Mouse (Mus musculus) frontal cortex, adult (tissue): ENCODE measurements around the gene BC005561.
"Not testable (repeated sequence)": the region's sequence is repeated elsewhere in the genome, so short reads cannot be mapped to it uniquely, and the experiment has no call there.

Experiments used
- ATAC-seq: cut with Nextera tagmentation; 2 replicates; pipeline ENCODE4 v1.9.2; 2017; ENCODE audit warnings: mild to moderate bottlenecking, moderate library complexity, mixed read lengths; ENCODE audit not compliant: low TSS enrichment

The BC005561 gene

GRCm38 (mm10) chr5:104508195-104508891 is at the start of gene BC005561:
Gene BC005561 (plus strand): TSS chr5:104508352.
- peak; percentile 94 for ATAC-seq

- ATAC-seq: peak; percentile 76
Measured at GRCm38 (mm10) chr5:104458832-104459705, 49.1 kb upstream of the BC005561 start, which contains the start of gene Pkd2. Gene Pkd2 (plus strand): TSS chr5:104459450.

GRCm38 (mm10) chr5:104459706-104460455 is 48.3 kb upstream of the BC005561 start:
- ATAC-seq: peak; percentile 73

- ATAC-seq: no peak
Measured at GRCm38 (mm10) chr5:104460456-104460838, 47.7 kb upstream of the BC005561 start.

GRCm38 (mm10) chr5:104460856-104461255 is 47.3 kb upstream of the BC005561 start:
- ATAC-seq: no peak

- ATAC-seq: no peak
Measured at GRCm38 (mm10) chr5:104465279-104465678, 42.9 kb upstream of the BC005561 start.

- no peak for ATAC-seq
Measured at GRCm38 (mm10) chr5:104465731-104466130, 42.4 kb upstream of the BC005561 start.

GRCm38 (mm10) chr5:104466816-104467215 is 41.3 kb upstream of the BC005561 start:
- ATAC-seq: no peak

GRCm38 (mm10) chr5:104468586-104468985 is 39.6 kb upstream of the BC005561 start:
- no peak for ATAC-seq

- peak; percentile 69 for ATAC-seq
Measured at GRCm38 (mm10) chr5:104470981-104471391, 37.2 kb upstream of the BC005561 start.

- ATAC-seq: peak; percentile 27; the same call in 1 of the 2 replicates
Measured at GRCm38 (mm10) chr5:104472371-104472770, 35.8 kb upstream of the BC005561 start.

- no peak for ATAC-seq
Measured at GRCm38 (mm10) chr5:104480367-104480766, 27.8 kb upstream of the BC005561 start.

- ATAC-seq: no peak
Measured at GRCm38 (mm10) chr5:104482856-104483255, 25.3 kb upstream of the BC005561 start.

- ATAC-seq: no peak
Measured at GRCm38 (mm10) chr5:104491561-104491960, 16.6 kb upstream of the BC005561 start.

- ATAC-seq: no peak
Measured at GRCm38 (mm10) chr5:104504883-104505282, 3.3 kb upstream of the BC005561 start.

GRCm38 (mm10) chr5:104507829-104508194 is 340 bp upstream of the BC005561 start:
- no peak for ATAC-seq

GRCm38 (mm10) chr5:104511211-104511610 is 3.1 kb downstream of the BC005561 start:
- ATAC-seq: no peak

- ATAC-seq: peak; percentile 62
Measured at GRCm38 (mm10) chr5:104538612-104539011, 30.5 kb downstream of the BC005561 start.

GRCm38 (mm10) chr5:104539331-104539730 is 31.2 kb downstream of the BC005561 start:
- no peak for ATAC-seq

- ATAC-seq: not testable (repeated sequence)
Measured at GRCm38 (mm10) chr5:104568079-104568478, 59.9 kb downstream of the BC005561 start.

- no peak for ATAC-seq
Measured at GRCm38 (mm10) chr5:104570766-104571165, 62.6 kb downstream of the BC005561 start.

GRCm38 (mm10) chr5:104571282-104571921 is 63.2 kb downstream of the BC005561 start:
- ATAC-seq: peak; percentile 100
